8 mouse cellular contexts compared by ENCODE assay signal in the genomic region with DNA sequence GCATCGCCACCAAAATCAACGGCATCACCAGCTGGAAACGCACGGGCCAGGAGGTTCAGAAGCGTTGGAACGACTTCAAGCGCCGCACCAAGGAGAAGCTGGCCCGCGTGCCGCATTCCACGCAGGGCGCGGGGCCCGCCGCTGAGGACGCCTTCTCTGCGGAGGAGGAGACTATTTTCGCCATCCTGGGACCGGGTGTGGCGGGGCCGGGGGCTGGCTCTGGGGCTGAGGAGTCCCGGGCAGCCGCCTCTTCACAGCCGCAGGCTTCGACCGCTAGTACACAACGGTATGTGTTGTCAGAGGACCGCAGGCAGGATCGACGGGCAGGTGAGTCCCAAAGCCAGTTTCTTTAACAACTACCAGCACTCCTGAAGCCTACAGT. TPM values are rescaled to one million over a fixed set of nuclear protein-coding genes. Genes with fewer than 3 reads are reported as not detected.
A peak's percentile ranks its signal among the peaks of the same experiment; 100 is the strongest.
DNase-seq lines count a peak whose midpoint lies in the region; ATAC-seq lines count a peak whose summit lies in the region.

No protein-coding gene starts in this region.

- H3K9me3 ChIP-seq in heart, embryonic 13.5 days = no peaks in the 10 kb centered on the region
- H3K9me3 ChIP-seq in limb, embryonic 13.5 days = no peaks in the 10 kb centered on the region
- H3K9me3 ChIP-seq in neural tube, embryonic 14.5 days (ENCODE audit: control insufficient read depth, low read length) = no peaks in the 10 kb centered on the region

- ATAC-seq in heart, embryonic 13.5 days (ENCODE audit: extremely low read depth, insufficient number of reproducible peaks, low FRiP score, low TSS enrichment) = no peak
- ATAC-seq in limb, embryonic 13.5 days (ENCODE audit: low FRiP score, low read depth) = no peak
- ATAC-seq in neural tube, embryonic 14.5 days (ENCODE audit: low read depth) = no peak

- H3K36me3 ChIP-seq in heart, embryonic 13.5 days = peaks cover 29% of the 10 kb centered on the region
- peaks cover 26% of the 10 kb centered on the region for H3K36me3 ChIP-seq in limb, embryonic 13.5 days
- H3K36me3 ChIP-seq in neural tube, embryonic 14.5 days (ENCODE audit: control insufficient read depth, insufficient read depth, low read length) = no peaks in the 10 kb centered on the region

- peaks cover 22% of the 10 kb centered on the region for H3K4me1 ChIP-seq in heart, embryonic 13.5 days
- H3K4me1 ChIP-seq in limb, embryonic 13.5 days = peaks cover 29% of the 10 kb centered on the region
- H3K4me1 ChIP-seq in neural tube, embryonic 14.5 days (ENCODE audit: control insufficient read depth, insufficient read depth, low read length) = peaks cover 15% of the 10 kb centered on the region

- 3% methylated on average over 31 of the region's 31 CpGs for WGBS in heart, embryonic 13.5 days
- WGBS in limb, embryonic 13.5 days = 3% methylated on average over 31 of the region's 31 CpGs
- 3% methylated on average over 31 of the region's 31 CpGs for WGBS in neural tube, embryonic 14.5 days

- H3K9ac ChIP-seq in heart, embryonic 13.5 days = peak overlapping the region; percentile 81
- H3K9ac ChIP-seq in limb, embryonic 13.5 days = peak overlapping the region; percentile 77
- peak overlapping the region; percentile 56 for H3K9ac ChIP-seq in neural tube, embryonic 14.5 days (replicated peaks; ENCODE audit: low read depth, low read length)

- peak overlapping the region; percentile 58 for H3K4me3 ChIP-seq in heart, embryonic 13.5 days
- peak overlapping the region; percentile 60 for H3K4me3 ChIP-seq in limb, embryonic 13.5 days
- peak overlapping the region; percentile 57 for H3K4me3 ChIP-seq in neural tube, embryonic 14.5 days (ENCODE audit: low read depth, low read length)

- DNase-seq in cerebellum, adult 11-12 months = peak; percentile 64
- no peak for DNase-seq in cerebellum, postnatal 4 days (ENCODE audit: low spot score in 2 of 2)
- DNase-seq in B cell, adult 2 months = peak; percentile 14 to 16
- DNase-seq in cerebellum, adult 9-11 months = peak; percentile 70
- DNase-seq in spleen, postnatal 36 days (ENCODE audit: low spot score in 2 of 2) = no peak

- peaks cover 55% of the 10 kb centered on the region for H3K27me3 ChIP-seq in heart, embryonic 13.5 days (replicated peaks)
- H3K27me3 ChIP-seq in limb, embryonic 13.5 days = peaks cover 32% of the 10 kb centered on the region
- H3K27me3 ChIP-seq in neural tube, embryonic 14.5 days (ENCODE audit: control insufficient read depth, insufficient read depth, low read length) = no peaks in the 10 kb centered on the region

- no peak overlapping the region for H3K27ac ChIP-seq in heart, embryonic 13.5 days (replicated peaks)
- H3K27ac ChIP-seq in limb, embryonic 13.5 days = no peak overlapping the region
- peak overlapping the region; percentile 4; the same call in 1 of the 2 replicates for H3K27ac ChIP-seq in neural tube, embryonic 14.5 days (ENCODE audit: low read depth, low read length)

- H3K4me2 ChIP-seq in heart, embryonic 13.5 days = peak overlapping the region; percentile 84
- H3K4me2 ChIP-seq in limb, embryonic 13.5 days (replicated peaks) = peak overlapping the region; percentile 90
- peak overlapping the region; percentile 57 for H3K4me2 ChIP-seq in neural tube, embryonic 14.5 days (ENCODE audit: low read depth, low read length)

RNA-seq across cellular contexts. Expression of gene Mypop, which starts 1.2 kb away (rescaled TPM):
- polyA plus RNA-seq in heart, embryonic 13.5 days (2015; fragmentation: Nextera tagmentation; extraction: Ambion mirVana) = 1.8 and 1.9 TPM in 2 replicates
- polyA plus RNA-seq in limb, embryonic 13.5 days (2015; fragmentation: Nextera tagmentation; extraction: Ambion mirVana) = 5.2 and 6.3 TPM in 2 replicates
- polyA plus RNA-seq in neural tube, embryonic 14.5 days (2014; fragmentation: Nextera tagmentation; extraction: Ambion mirVana) = 6.0 and 6.9 TPM in 2 replicates

RNA-seq across cellular contexts. Expression of gene Nanos2, which starts 5.1 kb away (rescaled TPM):
- polyA plus RNA-seq in heart, embryonic 13.5 days (2015; fragmentation: Nextera tagmentation; extraction: Ambion mirVana) = not detected in 2 replicates
- polyA plus RNA-seq in limb, embryonic 13.5 days (2015; fragmentation: Nextera tagmentation; extraction: Ambion mirVana) = not detected in 2 replicates
- polyA plus RNA-seq in neural tube, embryonic 14.5 days (2014; fragmentation: Nextera tagmentation; extraction: Ambion mirVana) = 0.84 and 1.1 TPM in 2 replicates

RNA-seq across cellular contexts. Expression of gene Irf2bp1, which starts 11.6 kb away (rescaled TPM):
- polyA plus RNA-seq in heart, embryonic 13.5 days (2015; fragmentation: Nextera tagmentation; extraction: Ambion mirVana) = 12.4 and 12.7 TPM in 2 replicates
- 26.3 and 26.9 TPM in 2 replicates for polyA plus RNA-seq in limb, embryonic 13.5 days (2015; fragmentation: Nextera tagmentation; extraction: Ambion mirVana)
- 29.7 and 30.3 TPM in 2 replicates for polyA plus RNA-seq in neural tube, embryonic 14.5 days (2014; fragmentation: Nextera tagmentation; extraction: Ambion mirVana)

RNA-seq across cellular contexts. Expression of gene Foxa3, which starts 31.1 kb away (rescaled TPM):
- 0.25 and 1.2 TPM in 2 replicates for polyA plus RNA-seq in heart, embryonic 13.5 days (2015; fragmentation: Nextera tagmentation; extraction: Ambion mirVana)
- polyA plus RNA-seq in limb, embryonic 13.5 days (2015; fragmentation: Nextera tagmentation; extraction: Ambion mirVana) = 3.5 and 4.1 TPM in 2 replicates
- not detected in 2 replicates for polyA plus RNA-seq in neural tube, embryonic 14.5 days (2014; fragmentation: Nextera tagmentation; extraction: Ambion mirVana)

RNA-seq across cellular contexts. Expression of gene Sympk, which starts 31.9 kb away (rescaled TPM):
- polyA plus RNA-seq in heart, embryonic 13.5 days (2015; fragmentation: Nextera tagmentation; extraction: Ambion mirVana) = 24.8 TPM in 2 replicates
- polyA plus RNA-seq in limb, embryonic 13.5 days (2015; fragmentation: Nextera tagmentation; extraction: Ambion mirVana) = 33.6 and 37.8 TPM in 2 replicates
- polyA plus RNA-seq in neural tube, embryonic 14.5 days (2014; fragmentation: Nextera tagmentation; extraction: Ambion mirVana) = 16.8 and 16.9 TPM in 2 replicates

Comparison
In these comparisons a context has a peak if more than half of its experiments do, and no peak if none do; other contexts are left out.
1. DNase-seq: peak in cerebellum, adult 11-12 months (single experiment), B cell, adult 2 months (2 of 2) and cerebellum, adult 9-11 months (single experiment); none in cerebellum, postnatal 4 days (0 of 2) and spleen, postnatal 36 days (0 of 2).
2. Peak in every context shown above with its lines, with median percentiles within 50 percentile points of each other: H3K4me2 ChIP-seq, H3K4me3 ChIP-seq and H3K9ac ChIP-seq.